Mouse (Mus musculus) limb, embryonic 12.5 days (tissue): ENCODE results near the gene Cactin. TPM values are rescaled to one million over a fixed set of nuclear protein-coding genes. Genes with fewer than 3 reads are reported as not detected.

Experiments
- ATAC-seq: fragments of 200-750 bp; cut with Nextera tagmentation; 2 replicates; pipeline ENCODE4 v1.8.0; 2017; ENCODE audit warnings: low read depth, moderate TSS enrichment; ENCODE audit not compliant: insufficient number of reproducible peaks, insufficient read depth, low FRiP score, low TSS enrichment
- H3K27ac ChIP-seq: fragments of 300-500 bp; sonication (generic); 2 replicates; pipeline ENCODE4 v1.5.1; 2016; ENCODE audit warnings: mild to moderate bottlenecking, moderate library complexity
- H3K27me3 ChIP-seq: fragments of 300-500 bp; sonication (generic); 2 replicates; pipeline ENCODE4 v1.6.1; 2016; ENCODE audit warnings: mild to moderate bottlenecking, moderate library complexity
- H3K36me3 ChIP-seq: fragments of 300-500 bp; sonication (generic); 2 replicates; pipeline ENCODE4 v1.6.1; 2016; ENCODE audit warnings: mild to moderate bottlenecking, moderate library complexity
- H3K4me1 ChIP-seq: fragments of 300-500 bp; sonication (generic); replicated peaks from 2 replicates; pipeline ENCODE4 v1.6.1; 2016
- H3K4me2 ChIP-seq: fragments of 300-500 bp; sonication (generic); 2 replicates; pipeline ENCODE4 v1.6.1; 2016; ENCODE audit warnings: mild to moderate bottlenecking, moderate library complexity
- H3K4me3 ChIP-seq: fragments of 300-500 bp; sonication (generic); replicated peaks from 2 replicates; pipeline ENCODE4 v1.5.1; 2016; ENCODE audit warnings: mild to moderate bottlenecking
- H3K9ac ChIP-seq: fragments of 300-500 bp; sonication (generic); replicated peaks from 2 replicates; pipeline ENCODE4 v1.6.1; 2016; ENCODE audit warnings: mild to moderate bottlenecking, moderate library complexity
- H3K9me3 ChIP-seq: fragments of 300-500 bp; sonication (generic); 2 replicates; pipeline ENCODE4 v1.6.1; 2016; ENCODE audit warnings: mild to moderate bottlenecking, moderate library complexity
- WGBS: fragments of 180-500 bp; shearing (Covaris S2); methylation state at CpG from one replicate; pipeline ENCODE4 v1.1.7; 2016; 5-methylcytosine and 5-hydroxymethylcytosine counted together
- polyA plus RNA-seq: library from polyadenylated mRNA; unstranded; fragments of >200 nt; fragmentation: Nextera tagmentation; extraction: Ambion mirVana; gene quantifications from 2 replicates; pipeline ENCODE4 v1.2.1, GENCODE M21; 2016

Gene Cactin
- polyA plus RNA-seq, 1 experiment from 2014 or later = 57.7 TPM

DNA sequence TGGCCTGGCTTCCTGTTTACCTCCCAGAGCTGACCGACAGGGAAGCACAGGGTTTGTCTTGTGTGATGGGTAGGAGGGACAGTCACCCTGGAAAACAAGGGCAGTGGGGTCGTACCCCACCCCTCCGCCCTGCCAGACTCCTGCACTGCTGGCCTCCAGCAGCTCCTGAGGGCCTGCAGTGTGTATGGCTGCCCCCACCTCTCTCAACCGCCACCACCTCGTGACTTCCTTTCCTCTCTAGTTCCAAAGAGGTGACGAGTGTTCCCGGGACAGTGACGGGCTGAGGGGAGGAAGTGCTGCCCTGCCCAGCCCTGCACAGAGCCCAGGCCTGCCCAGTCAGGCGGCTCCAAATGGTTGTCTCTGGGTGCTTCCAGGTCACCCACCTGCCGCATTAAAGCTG lies 23.1 kb upstream of the Cactin start:
- H3K27ac ChIP-seq = peak overlapping the region; percentile 24; the same call in 1 of the 2 replicates
- no peaks in the 10 kb centered on the region for H3K9me3 ChIP-seq
- H3K9ac ChIP-seq = no peak overlapping the region; the same call in 1 of the 2 replicates
- no peak overlapping the region for H3K4me2 ChIP-seq
- H3K4me1 ChIP-seq = peaks cover 37% of the 10 kb centered on the region
- 46% methylated on average over 10 of the region's 10 CpGs for WGBS
- no peaks in the 10 kb centered on the region for H3K27me3 ChIP-seq
- no peak for ATAC-seq
- H3K36me3 ChIP-seq = peaks cover 18% of the 10 kb centered on the region
- no peak overlapping the region for H3K4me3 ChIP-seq

GRCm38 (mm10) chr10:81298369-81299100 lies 22.4 kb upstream of the Cactin start:
- Histone ChIP-seq H3K27ac (no peak overlapping the region; the same call in 1 of the 2 replicates), H3K4me3 (no peak overlapping the region), H3K4me1 (peaks cover 40% of the 10 kb centered on the region), H3K4me2 (no peak overlapping the region), H3K9ac (no peak overlapping the region), H3K36me3 (peaks cover 18% of the 10 kb centered on the region), H3K9me3 (no peaks in the 10 kb centered on the region), H3K27me3 (no peaks in the 10 kb centered on the region)
- ATAC-seq = no peak
- 93% methylated on average over 17 of the region's 17 CpGs for WGBS

DNA sequence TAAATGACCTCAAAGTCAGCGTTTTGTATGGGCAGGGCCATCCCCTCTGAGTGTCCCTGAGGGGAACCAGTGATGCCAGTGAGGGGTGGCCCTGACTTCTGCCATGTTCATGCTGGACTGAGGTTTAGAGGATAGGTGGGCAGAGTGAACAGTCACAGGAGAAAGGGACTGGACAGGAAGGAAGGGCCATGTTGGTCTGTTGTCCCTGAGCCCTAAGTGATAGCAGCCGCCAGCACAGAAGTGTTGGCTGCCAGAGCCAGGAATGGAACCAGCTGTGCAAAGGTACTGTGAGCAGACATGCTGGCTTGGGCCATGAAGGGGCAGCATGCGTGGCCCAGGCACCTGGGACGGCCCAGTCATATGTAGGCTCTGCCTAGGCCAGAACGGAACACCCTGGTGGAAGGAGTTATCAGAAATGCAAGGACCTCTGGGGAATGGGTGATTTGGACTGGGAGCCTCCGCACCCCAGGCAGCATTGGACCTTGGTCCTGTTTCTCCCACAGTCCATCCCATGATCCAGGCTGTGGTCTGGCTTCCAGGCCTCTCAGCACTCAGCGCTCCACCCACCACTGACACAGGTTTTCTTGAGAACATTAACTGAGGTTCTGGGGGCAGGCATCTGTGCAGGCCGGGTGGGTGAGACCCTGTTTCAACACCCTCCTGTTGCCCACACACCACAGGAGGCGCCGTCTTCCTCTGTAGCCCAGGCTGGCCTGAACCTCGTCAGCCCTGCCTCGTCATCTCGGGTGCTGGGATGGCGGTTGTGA lies 21.1 kb upstream of the Cactin start:
- Histone ChIP-seq H3K4me2 (no peak overlapping the region), H3K4me3 (no peak overlapping the region), H3K9me3 (no peaks in the 10 kb centered on the region), H3K9ac (no peak overlapping the region; the same call in 1 of the 2 replicates), H3K27me3 (no peaks in the 10 kb centered on the region), H3K36me3 (peaks cover 18% of the 10 kb centered on the region), H3K4me1 (peaks cover 34% of the 10 kb centered on the region), H3K27ac (no peak overlapping the region)
- 89% methylated on average over 14 of the region's 14 CpGs for WGBS
- no peak for ATAC-seq

DNA sequence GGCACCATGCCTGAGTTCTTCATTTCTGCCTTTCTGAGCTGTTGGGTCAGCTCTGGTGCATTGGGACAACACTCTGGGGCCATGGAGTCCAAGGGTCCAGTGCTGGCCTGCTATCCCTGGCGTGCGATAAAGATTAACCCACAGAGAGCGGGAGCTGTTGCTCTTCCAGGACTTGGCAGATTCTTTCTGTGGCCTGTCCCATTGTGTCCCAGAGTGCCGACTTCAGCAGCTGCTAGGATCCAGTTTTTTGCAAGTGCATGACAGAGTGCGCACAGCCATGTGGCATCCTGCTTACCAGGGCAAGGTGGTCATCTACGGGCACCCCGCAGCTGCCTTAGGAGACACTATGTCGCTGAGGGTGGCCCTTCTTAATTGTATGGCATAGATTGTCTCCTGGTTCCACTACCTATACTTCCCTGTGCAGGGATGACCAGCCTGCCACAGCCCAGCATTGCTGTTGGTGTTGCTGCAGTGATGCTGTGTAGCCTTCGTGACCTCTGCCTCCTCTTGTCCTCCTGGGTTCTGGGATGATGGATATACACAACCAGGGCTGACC lies 20.5 kb upstream of the Cactin start:
- 89% methylated on average over 9 of the region's 9 CpGs for WGBS
- no peaks in the 10 kb centered on the region for H3K27me3 ChIP-seq
- H3K4me2 ChIP-seq = no peak overlapping the region
- peaks cover 16% of the 10 kb centered on the region for H3K36me3 ChIP-seq
- H3K9ac ChIP-seq = peak overlapping the region; percentile 18; the same call in 1 of the 2 replicates
- H3K27ac ChIP-seq = no peak overlapping the region
- no peak overlapping the region for H3K4me3 ChIP-seq
- H3K4me1 ChIP-seq = peaks cover 31% of the 10 kb centered on the region; the same call in 1 of the 2 replicates
- ATAC-seq = no peak
- no peaks in the 10 kb centered on the region for H3K9me3 ChIP-seq

DNA sequence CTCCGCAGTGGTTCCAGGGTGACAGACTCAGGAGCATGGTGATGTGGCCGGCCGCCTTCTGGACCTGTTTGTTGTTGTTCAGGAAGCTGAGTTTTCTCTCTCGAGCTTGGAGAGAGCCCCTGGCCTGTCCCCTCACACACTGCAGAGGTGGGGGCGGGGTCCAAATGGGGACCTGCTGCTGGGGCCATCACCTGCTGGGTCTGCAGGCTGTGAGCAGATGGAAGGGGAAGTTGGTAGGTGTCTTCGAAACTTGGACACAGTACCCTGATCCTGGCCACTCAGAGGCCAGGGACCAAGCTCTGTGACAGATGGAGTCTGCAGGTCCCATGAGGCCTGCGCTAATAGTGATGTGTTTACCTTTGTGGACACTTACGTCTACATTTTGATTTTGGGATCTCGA lies 19.6 kb upstream of the Cactin start:
- 89% methylated on average over 9 of the region's 9 CpGs for WGBS
- Histone ChIP-seq H3K4me3 (no peak overlapping the region), H3K27ac (no peak overlapping the region), H3K27me3 (no peaks in the 10 kb centered on the region), H3K4me2 (no peak overlapping the region), H3K4me1 (peaks cover 31% of the 10 kb centered on the region; the same call in 1 of the 2 replicates), H3K9ac (no peak overlapping the region), H3K36me3 (peaks cover 21% of the 10 kb centered on the region), H3K9me3 (no peaks in the 10 kb centered on the region)
- ATAC-seq = no peak

DNA sequence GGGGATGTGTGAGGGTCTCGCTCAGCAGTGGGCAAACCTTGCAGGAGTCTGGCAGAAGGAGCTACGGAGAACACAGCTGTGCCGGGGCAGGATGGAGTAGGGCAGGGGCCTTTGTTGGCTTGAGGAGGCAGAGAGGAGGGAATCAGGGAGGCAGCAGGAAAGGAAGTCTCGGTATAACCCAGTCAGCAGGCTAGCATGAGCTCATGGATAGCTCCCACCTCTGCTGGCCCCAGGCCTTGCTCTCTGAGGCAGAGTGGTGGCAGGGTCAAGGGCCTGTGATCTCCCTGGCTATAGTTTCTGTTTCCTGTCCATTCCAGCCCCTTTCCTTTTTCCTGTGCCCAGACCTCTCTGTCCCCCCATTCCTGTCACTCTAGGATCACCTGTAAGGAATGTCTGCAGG lies 18.6 kb upstream of the Cactin start:
- no peak overlapping the region for H3K4me2 ChIP-seq
- peaks cover 29% of the 10 kb centered on the region; the same call in 1 of the 2 replicates for H3K4me1 ChIP-seq
- no peak overlapping the region for H3K27ac ChIP-seq
- 0 out of 2 replicates have a peak overlapping the region, but pooled peaks have one; percentile 2 for H3K9ac ChIP-seq
- 75% methylated on average over 4 of the region's 4 CpGs for WGBS
- H3K4me3 ChIP-seq = no peak overlapping the region
- no peaks in the 10 kb centered on the region for H3K9me3 ChIP-seq
- no peak for ATAC-seq
- H3K36me3 ChIP-seq = peaks cover 31% of the 10 kb centered on the region
- no peaks in the 10 kb centered on the region for H3K27me3 ChIP-seq

GRCm38 (mm10) chr10:81302781-81303218 lies 18.1 kb upstream of the Cactin start:
- Histone ChIP-seq H3K4me1 (peaks cover 26% of the 10 kb centered on the region; the same call in 1 of the 2 replicates), H3K27ac (peak overlapping the region; percentile 45; the same call in 1 of the 2 replicates), H3K4me2 (no peak overlapping the region), H3K9ac (0 out of 2 replicates have a peak overlapping the region, but pooled peaks have one; percentile 2), H3K36me3 (peaks cover 36% of the 10 kb centered on the region), H3K9me3 (no peaks in the 10 kb centered on the region), H3K4me3 (no peak overlapping the region), H3K27me3 (no peaks in the 10 kb centered on the region)
- no peak for ATAC-seq
- 76% methylated on average over 14 of the region's 14 CpGs for WGBS

DNA sequence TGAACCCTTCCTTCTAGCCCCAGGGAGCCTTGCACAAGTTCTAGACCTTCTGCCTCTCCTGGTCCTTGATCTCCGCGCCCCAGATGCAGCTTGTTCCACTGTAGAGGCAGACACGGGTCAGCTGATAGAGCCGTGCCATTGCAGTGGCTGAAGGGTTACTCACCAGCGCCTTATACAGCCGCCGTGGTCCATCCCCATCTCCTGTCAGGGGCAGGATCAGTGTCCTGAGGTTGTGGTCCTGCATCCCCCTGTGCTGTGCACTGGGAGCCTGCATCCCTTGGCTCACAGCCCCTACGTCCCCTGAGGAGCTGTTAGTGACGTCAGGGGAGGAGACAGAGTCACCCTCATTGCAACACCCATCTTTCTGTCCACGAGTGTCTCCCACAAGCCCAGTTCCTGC lies 17.6 kb upstream of the Cactin start:
- Histone ChIP-seq H3K9me3 (no peaks in the 10 kb centered on the region), H3K4me1 (peaks cover 26% of the 10 kb centered on the region; the same call in 1 of the 2 replicates), H3K27ac (peak overlapping the region; percentile 45; the same call in 1 of the 2 replicates), H3K4me2 (no peak overlapping the region), H3K9ac (no peak overlapping the region), H3K27me3 (no peaks in the 10 kb centered on the region), H3K36me3 (peaks cover 37% of the 10 kb centered on the region), H3K4me3 (no peak overlapping the region)
- WGBS = 77% methylated on average over 10 of the region's 10 CpGs
- no peak for ATAC-seq

DNA sequence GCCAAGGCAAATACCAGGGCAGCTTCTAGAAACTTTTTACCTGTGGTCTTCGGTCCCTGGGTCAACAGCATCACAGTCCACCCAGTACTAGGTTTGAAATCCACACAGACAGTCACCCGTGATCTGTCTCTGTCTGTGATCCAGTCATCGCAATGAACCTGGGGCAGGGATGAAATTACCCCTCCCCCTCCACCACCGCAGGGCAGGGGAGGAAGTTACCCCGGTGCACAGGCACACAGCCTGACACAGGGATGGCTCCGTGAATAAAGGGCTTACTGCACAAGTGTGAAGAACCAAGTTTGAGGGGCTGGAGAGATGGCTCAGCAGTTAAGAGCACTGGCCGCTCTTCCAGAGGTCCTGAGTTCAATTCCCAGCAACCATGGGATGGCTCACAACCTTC lies 17.1 kb upstream of the Cactin start:
- Histone ChIP-seq H3K27me3 (no peaks in the 10 kb centered on the region), H3K9me3 (no peaks in the 10 kb centered on the region), H3K4me3 (no peak overlapping the region), H3K9ac (no peak overlapping the region), H3K4me2 (no peak overlapping the region), H3K4me1 (peaks cover 26% of the 10 kb centered on the region; the same call in 1 of the 2 replicates), H3K27ac (no peak overlapping the region), H3K36me3 (peaks cover 39% of the 10 kb centered on the region)
- no peak for ATAC-seq
- 79% methylated on average over 7 of the region's 7 CpGs for WGBS

DNA sequence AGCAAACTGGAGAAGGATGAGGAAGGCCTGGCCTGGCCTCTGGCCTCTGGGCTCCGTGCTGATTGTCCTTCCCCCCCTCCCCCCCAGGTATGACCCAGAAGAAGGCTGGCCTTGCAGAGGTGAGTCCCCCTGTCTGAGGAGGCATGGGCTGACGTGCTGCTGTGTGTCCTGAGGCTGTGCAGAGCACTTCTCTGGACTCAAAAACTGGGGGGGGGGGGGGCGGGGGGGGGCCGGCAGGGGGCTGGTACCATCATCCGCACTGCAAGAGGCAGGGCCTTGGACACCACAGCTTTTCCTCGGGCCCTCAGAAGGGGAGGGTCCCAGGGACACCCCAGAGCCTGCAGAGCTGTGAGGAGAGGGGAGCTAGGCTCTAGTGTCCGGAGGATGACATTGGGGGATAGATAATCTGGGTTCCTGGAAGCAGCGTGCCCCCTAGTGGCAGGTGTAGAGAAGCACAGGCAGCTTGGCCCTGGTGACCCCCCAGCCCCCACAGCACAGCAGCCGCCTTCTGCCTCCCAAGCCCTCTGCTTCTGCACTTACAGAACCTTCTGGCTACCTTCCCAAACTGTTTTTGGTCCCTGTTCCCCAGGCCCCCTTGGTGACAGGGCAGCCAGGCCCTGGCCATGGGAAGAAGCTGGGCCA lies 16.2 kb upstream of the Cactin start:
- H3K9me3 ChIP-seq = no peaks in the 10 kb centered on the region
- H3K4me2 ChIP-seq = no peak overlapping the region
- H3K9ac ChIP-seq = no peak overlapping the region
- H3K4me3 ChIP-seq = no peak overlapping the region; the same call in 1 of the 2 replicates
- ATAC-seq = 0 out of 2 replicates have a peak, but pooled peaks have one; percentile 23
- no peak overlapping the region for H3K27ac ChIP-seq
- H3K4me1 ChIP-seq = peaks cover 26% of the 10 kb centered on the region; the same call in 1 of the 2 replicates
- peaks cover 48% of the 10 kb centered on the region for H3K36me3 ChIP-seq
- no peaks in the 10 kb centered on the region for H3K27me3 ChIP-seq
- 27% methylated on average over 7 of the region's 9 CpGs for WGBS
